Mouse (Mus musculus) stomach, postnatal 0 days (tissue): ENCODE results near the gene Fgf14. TPM values are rescaled to one million over a fixed set of nuclear protein-coding genes. Genes with fewer than 3 reads are reported as not detected.

Source experiments
- ATAC-seq: fragments of 200-750 bp; cut with Nextera tagmentation; 2 replicates; pipeline ENCODE4 v1.8.0; 2017; ENCODE audit not compliant: low FRiP score, low TSS enrichment
- DNase-seq: peaks from one replicate; pipeline ENCODE4 v3.0.0-alpha.2; 2016; ENCODE audit warnings: low spot score
- H3K27ac ChIP-seq: fragments of 300-500 bp; sonication (generic); replicated peaks from 2 replicates; pipeline ENCODE4 v1.5.1; 2014; ENCODE audit warnings: mild to moderate bottlenecking, control low read depth
- H3K27me3 ChIP-seq: fragments of 300-500 bp; sonication (generic); 2 replicates; pipeline ENCODE4 v1.6.1; 2014; ENCODE audit warnings: low read length; ENCODE audit not compliant: control insufficient read depth, insufficient read depth
- H3K36me3 ChIP-seq: fragments of 300-500 bp; sonication (generic); 2 replicates; pipeline ENCODE4 v1.6.1; 2014; ENCODE audit warnings: low read length, mixed read lengths; ENCODE audit not compliant: control insufficient read depth, insufficient read depth
- H3K4me1 ChIP-seq: fragments of 300-500 bp; sonication (generic); replicated peaks from 2 replicates; pipeline ENCODE4 v1.6.1; 2014; ENCODE audit warnings: antibody characterized with exemption; ENCODE audit not compliant: control insufficient read depth, insufficient read depth
- H3K4me2 ChIP-seq: fragments of 300-500 bp; sonication (generic); replicated peaks from 2 replicates; pipeline ENCODE4 v1.6.1; 2014; ENCODE audit warnings: low read depth, mild to moderate bottlenecking, control low read depth, moderate library complexity
- H3K4me3 ChIP-seq: fragments of 300-500 bp; sonication (generic); 2 replicates; pipeline ENCODE4 v1.5.1; 2014; ENCODE audit warnings: low read depth, low read length, control low read depth
- H3K9ac ChIP-seq: fragments of 300-500 bp; sonication (generic); 2 replicates; pipeline ENCODE4 v1.6.1; 2014; ENCODE audit warnings: mild to moderate bottlenecking, low read length, control low read depth, mixed read lengths
- H3K9me3 ChIP-seq: fragments of 300-500 bp; sonication (generic); 2 replicates; pipeline ENCODE4 v1.6.1; 2016; ENCODE audit warnings: low read length; ENCODE audit not compliant: control insufficient read depth
- CTCF ChIP-seq: IDR thresholded peaks from 2 replicates; pipeline ENCODE4 v1.5.1; 2016; ENCODE audit warnings: antibody characterized with exemption, low read depth, mild to moderate bottlenecking, moderate library complexity
- EP300 ChIP-seq: optimal IDR thresholded peaks from 2 replicates; pipeline ENCODE3; 2016; ENCODE audit warnings: antibody characterized with exemption
- WGBS: fragments of 180-500 bp; shearing (Covaris S2); extraction: QIAGEN DNeasy Blood & Tissue Kit; methylation state at CpG from one replicate; pipeline ENCODE4 v1.1.7; 2014; 5-methylcytosine and 5-hydroxymethylcytosine counted together
- polyA plus RNA-seq: library from polyadenylated mRNA; unstranded; fragments of >200 nt; fragmentation: Nextera tagmentation; extraction: Ambion mirVana; gene quantifications from 2 replicates; pipeline ENCODE4 v1.2.1, GENCODE M21; 2015

Fgf14 gene
- polyA plus RNA-seq, 1 experiment from 2014 or later: 1.3 TPM

DNA sequence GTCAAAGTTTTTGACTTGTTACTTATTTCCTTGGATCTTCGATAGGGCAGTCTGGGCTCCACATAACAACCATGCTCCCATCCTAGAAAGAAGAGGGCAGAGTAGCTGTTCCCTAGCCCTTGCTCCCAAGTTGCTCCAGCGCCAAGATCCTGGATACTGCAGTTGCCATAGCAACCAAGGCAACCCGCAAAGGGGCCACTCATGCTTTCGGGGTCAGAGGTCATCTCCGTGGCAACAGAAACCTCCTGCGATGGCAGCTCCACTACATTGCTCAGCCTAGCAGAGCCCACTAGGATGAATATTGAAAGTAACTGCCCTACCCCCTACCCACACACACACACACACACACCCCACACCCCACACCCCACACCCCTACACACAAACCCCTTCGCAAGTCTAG is 7.2 kb downstream of the Fgf14 start:
- 15% methylated on average over 7 of the region's 7 CpGs for WGBS
- TF ChIP-seq CTCF (no peak), EP300 (no peak)
- DNase-seq (peak; percentile 41), ATAC-seq (peak; percentile 47; the same call in 1 of the 2 replicates)
- Histone ChIP-seq H3K4me3 (no peak overlapping the region), H3K27ac (no peak overlapping the region), H3K36me3 (no peaks in the 10 kb centered on the region), H3K4me1 (no peaks in the 10 kb centered on the region), H3K4me2 (no peak overlapping the region), H3K9me3 (no peaks in the 10 kb centered on the region), H3K27me3 (no peaks in the 10 kb centered on the region), H3K9ac (no peak overlapping the region)

DNA sequence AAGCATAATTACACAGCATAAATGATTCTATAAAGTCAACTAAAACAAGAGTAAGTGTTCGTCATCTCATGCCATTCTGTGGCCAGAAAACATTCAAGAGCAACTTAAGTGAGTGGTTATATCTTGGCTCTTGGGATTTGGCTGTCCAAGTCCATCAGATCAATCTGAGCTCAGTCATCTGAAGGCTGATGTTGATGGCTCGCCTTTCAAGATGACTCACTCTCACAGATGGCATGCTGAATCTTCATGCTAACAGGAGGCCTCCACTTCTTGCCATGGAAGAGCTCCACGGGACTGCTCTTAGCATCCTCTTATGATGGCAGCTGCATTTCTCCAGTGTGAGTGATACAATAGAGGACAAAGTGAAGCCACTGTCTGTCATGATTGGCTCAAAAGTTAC is 34.1 kb downstream of the Fgf14 start:
- no peaks in the 10 kb centered on the region for H3K4me1 ChIP-seq
- TF ChIP-seq EP300 (no peak), CTCF (no peak)
- H3K27me3 ChIP-seq: no peaks in the 10 kb centered on the region
- no peak overlapping the region for H3K9ac ChIP-seq
- DNase-seq (no peak), ATAC-seq (no peak)
- 77% methylated on average over 3 of the region's 3 CpGs for WGBS
- H3K4me2 ChIP-seq: no peak overlapping the region
- no peaks in the 10 kb centered on the region for H3K9me3 ChIP-seq
- H3K27ac ChIP-seq: no peak overlapping the region
- H3K36me3 ChIP-seq: no peaks in the 10 kb centered on the region
- no peak overlapping the region for H3K4me3 ChIP-seq

DNA sequence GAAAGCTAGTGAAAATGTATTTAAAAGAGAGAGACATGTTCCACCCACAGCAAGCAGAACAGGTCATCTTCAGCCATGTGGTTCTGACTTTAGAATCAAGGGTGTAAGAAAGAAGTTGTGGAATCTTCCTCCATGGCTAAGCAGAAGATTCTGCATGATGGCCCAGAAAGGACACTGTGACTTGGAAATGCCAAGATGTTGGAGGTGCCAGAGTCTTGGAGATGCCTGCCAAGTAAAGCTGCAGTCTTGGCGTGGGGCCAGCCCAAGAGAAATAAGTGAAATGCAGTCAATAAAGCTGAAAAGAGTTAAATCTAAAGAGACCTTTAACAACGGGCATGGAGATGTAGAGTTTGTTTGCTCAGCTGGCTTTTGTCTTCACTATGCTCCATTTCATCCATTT is 42.0 kb downstream of the Fgf14 start:
- Histone ChIP-seq H3K36me3 (no peaks in the 10 kb centered on the region), H3K4me3 (no peak overlapping the region), H3K27ac (no peak overlapping the region), H3K4me2 (no peak overlapping the region), H3K27me3 (no peaks in the 10 kb centered on the region), H3K9me3 (no peaks in the 10 kb centered on the region), H3K9ac (no peak overlapping the region), H3K4me1 (no peaks in the 10 kb centered on the region)
- no peak for DNase-seq
- ATAC-seq: no peak
- TF ChIP-seq EP300: no peak
- TF ChIP-seq CTCF: no peak
- WGBS: 34% methylated on average over 2 of the region's 2 CpGs

DNA sequence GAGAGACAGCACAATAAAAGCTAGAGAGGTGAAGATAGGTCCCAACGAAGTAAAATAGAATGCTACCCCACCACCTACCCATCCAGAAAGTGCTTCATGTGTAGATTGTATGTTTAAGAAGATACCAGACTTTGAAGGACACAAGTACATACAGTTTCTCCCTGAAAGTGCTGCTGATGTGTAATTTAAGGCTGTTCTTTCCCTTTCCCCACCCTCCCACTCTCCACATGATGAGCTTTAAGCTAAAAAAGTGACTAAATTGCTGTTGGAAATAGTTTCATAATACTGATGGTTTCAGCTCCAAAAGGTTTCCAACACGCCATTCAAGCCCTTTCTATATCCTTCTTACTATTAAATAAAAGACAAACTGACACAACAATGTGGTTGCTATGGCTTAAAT is 63.5 kb downstream of the Fgf14 start:
- no peaks in the 10 kb centered on the region for H3K9me3 ChIP-seq
- DNase-seq (no peak), ATAC-seq (no peak)
- 53% methylated on average over 2 of the region's 2 CpGs for WGBS
- H3K4me1 ChIP-seq: no peaks in the 10 kb centered on the region
- no peak overlapping the region for H3K27ac ChIP-seq
- H3K4me2 ChIP-seq: no peak overlapping the region
- no peak overlapping the region for H3K4me3 ChIP-seq
- no peak overlapping the region for H3K9ac ChIP-seq
- no peak for TF ChIP-seq EP300
- TF ChIP-seq CTCF: no peak
- H3K36me3 ChIP-seq: no peaks in the 10 kb centered on the region
- no peaks in the 10 kb centered on the region for H3K27me3 ChIP-seq

DNA sequence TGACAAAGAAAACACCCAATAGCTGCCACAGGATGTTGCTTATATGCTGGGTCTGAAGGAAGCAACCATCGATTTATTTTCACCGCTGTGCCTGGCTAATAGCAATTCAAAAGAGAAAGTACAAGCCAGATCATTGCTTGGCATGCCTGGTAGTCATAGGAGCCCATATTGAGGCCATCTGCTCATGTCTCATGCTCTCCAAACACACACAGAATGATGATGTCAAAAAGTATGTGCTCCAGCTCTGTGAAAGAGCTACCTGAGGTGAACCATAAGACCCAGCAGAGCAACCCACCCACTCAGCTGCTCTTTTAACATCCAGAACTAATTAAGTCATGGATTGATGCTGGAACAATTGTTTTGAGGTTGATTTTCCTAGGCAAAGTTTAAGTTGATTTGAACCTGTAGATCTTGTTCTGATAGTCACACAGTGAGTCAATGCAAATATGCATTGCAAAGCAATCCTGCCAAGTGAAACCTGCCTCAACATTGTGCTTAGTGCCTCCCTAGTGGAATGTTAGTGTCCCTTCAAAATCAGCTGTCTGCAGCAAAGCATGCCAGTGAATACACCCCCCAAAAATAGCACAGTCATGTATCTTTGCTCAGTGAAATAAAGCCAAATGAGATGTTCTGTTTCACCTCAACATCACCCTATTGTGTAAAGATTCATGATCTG is 70.8 kb downstream of the Fgf14 start:
- Histone ChIP-seq H3K36me3 (no peaks in the 10 kb centered on the region), H3K4me2 (no peak overlapping the region), H3K9me3 (no peaks in the 10 kb centered on the region), H3K9ac (no peak overlapping the region), H3K4me3 (no peak overlapping the region), H3K4me1 (no peaks in the 10 kb centered on the region), H3K27me3 (no peaks in the 10 kb centered on the region), H3K27ac (no peak overlapping the region)
- 86% methylated on average over 2 of the region's 2 CpGs for WGBS
- DNase-seq (no peak), ATAC-seq (no peak)
- TF ChIP-seq EP300 (no peak), CTCF (no peak)

DNA sequence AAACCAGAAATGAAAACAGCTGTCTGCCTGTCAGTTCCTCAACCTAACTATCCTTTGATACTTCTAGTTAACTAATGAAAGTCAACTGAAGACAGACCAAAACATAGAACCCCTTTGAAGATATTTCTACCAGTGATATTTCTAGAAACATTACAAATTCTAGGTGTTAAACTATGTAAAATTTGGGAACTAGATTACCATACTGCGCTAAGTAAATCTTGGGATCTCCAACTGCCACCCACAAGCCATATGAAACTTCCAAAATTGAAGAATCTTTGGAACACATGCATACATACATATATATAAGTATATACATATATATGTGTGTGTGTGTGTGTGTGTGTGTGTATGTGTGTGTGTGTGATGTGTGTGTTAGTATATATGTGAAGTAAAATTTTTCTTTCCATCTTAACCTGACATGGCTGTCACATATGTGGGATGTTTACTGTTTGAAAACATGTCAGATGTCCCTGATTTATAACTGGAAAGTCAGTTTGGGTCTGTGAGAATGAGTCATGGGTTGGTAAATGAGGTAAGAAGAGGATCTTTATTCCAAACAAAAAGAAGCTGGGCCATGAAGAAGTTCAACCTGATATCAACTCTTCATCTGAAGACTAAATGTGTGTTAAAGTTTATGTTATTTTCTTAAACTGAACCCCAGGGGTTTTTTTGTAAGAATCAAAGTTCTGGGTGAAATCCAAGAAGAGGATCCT is 71.7 kb downstream of the Fgf14 start:
- DNase-seq (no peak), ATAC-seq (no peak)
- 82% methylated on average over 1 of the region's 1 CpGs for WGBS
- no peaks in the 10 kb centered on the region for H3K36me3 ChIP-seq
- no peak for TF ChIP-seq EP300
- no peak for TF ChIP-seq CTCF
- H3K27me3 ChIP-seq: no peaks in the 10 kb centered on the region
- H3K9me3 ChIP-seq: no peaks in the 10 kb centered on the region
- no peak overlapping the region for H3K9ac ChIP-seq
- no peaks in the 10 kb centered on the region for H3K4me1 ChIP-seq
- no peak overlapping the region for H3K4me3 ChIP-seq
- H3K4me2 ChIP-seq: no peak overlapping the region
- H3K27ac ChIP-seq: no peak overlapping the region
